Mouse (Mus musculus): ENCODE measurements at regions not wholly inside any gene's neighbourhood (a gene's known extent, or its start where the extent isn't known, plus 50 kb on each side); places are given as distances from the start of the nearest gene placed in this dataset.

GRCm38 (mm10) chr2:147690506-147691208 is 328.9 kb downstream of the Pax1 start:
- DNase-seq: no peak

DNA sequence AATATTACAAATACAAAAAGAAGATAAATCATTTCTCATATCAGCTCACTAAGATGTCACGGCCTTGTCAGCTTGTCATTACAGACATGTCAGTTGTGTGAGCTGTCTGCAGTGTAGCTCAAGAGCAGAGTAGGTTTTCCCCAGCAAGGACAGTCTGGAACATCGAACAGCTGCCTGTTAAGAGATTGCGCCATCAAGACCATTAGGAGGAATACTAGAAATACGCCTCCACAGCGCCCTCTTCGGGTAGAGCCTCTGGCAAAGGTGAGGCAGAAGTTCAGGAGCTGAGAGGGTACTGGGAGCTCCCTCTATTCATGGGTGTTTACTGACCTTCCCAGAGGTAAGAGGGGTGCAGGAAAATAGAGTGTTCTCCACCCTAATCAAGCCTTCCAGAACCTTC is 327.0 kb downstream of the Pax1 start:
- peak; percentile 59 for DNase-seq

GRCm38 (mm10) chr2:147656667-147657066 is 294.9 kb downstream of the Pax1 start:
- peak; percentile 56 for DNase-seq

- DNase-seq: no peak
Measured at GRCm38 (mm10) chr2:147650229-147650628, 288.5 kb downstream of the Pax1 start.

GRCm38 (mm10) chr2:147647972-147648371 is 286.2 kb downstream of the Pax1 start:
- peak; percentile 8 for DNase-seq

GRCm38 (mm10) chr2:147647506-147647905 is 285.8 kb downstream of the Pax1 start:
- peak; percentile 12 for DNase-seq

- no peak for DNase-seq
Measured at GRCm38 (mm10) chr2:147637882-147638281, 276.2 kb downstream of the Pax1 start.

- DNase-seq: no peak
Measured at GRCm38 (mm10) chr2:147632737-147633136, 271.0 kb downstream of the Pax1 start.

DNA sequence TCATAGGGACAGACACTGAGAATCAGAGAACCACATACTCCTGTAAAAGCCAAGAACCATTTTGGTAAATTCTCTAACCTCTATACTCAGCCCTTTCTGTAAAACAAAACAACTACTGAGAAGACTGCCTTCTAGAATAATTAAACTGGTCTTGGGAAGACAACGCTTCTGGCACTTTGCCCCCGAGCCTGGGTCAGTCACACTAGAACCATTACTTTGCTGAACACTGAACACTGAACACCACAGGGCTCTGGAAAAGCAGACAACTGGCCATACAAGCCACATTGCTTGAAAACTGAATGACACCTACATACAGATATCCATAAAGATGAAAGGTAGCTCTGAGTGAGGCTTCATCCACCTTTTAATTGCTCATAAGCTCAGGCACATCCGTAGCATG is 268.0 kb downstream of the Pax1 start:
- DNase-seq: peak; percentile 28

- DNase-seq: no peak
Measured at GRCm38 (mm10) chr2:147627096-147627495, 265.4 kb downstream of the Pax1 start.

- DNase-seq: no peak
Measured at GRCm38 (mm10) chr2:147623116-147623515, 261.4 kb downstream of the Pax1 start.

GRCm38 (mm10) chr2:147617849-147618248 is 256.1 kb downstream of the Pax1 start:
- DNase-seq: no peak

- DNase-seq: no peak
Measured at GRCm38 (mm10) chr2:147610343-147610742, 248.6 kb downstream of the Pax1 start.

- no peak for DNase-seq
Measured at GRCm38 (mm10) chr2:147601639-147602038, 239.9 kb downstream of the Pax1 start.

- no peak for DNase-seq
Measured at GRCm38 (mm10) chr2:147572413-147572812, 210.7 kb downstream of the Pax1 start.

DNA sequence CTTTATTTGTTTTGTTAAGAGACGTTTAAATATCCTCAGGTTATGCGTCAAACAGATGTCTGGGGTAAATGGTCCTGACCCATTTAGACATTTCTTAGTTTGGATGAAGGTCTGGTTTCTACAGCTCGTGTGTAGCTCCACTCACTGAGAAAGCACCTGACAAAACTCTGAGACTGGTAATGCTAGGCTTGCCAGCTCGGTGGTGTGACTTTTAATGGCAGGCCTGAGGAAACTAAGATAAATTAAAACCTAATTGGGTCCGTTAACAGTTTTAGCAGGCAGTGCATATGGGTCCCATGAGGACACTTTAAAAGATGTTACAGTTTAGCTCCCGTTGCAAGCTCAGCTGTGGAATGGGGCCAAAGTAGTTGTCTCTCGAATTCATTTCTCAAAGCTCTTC is 199.5 kb downstream of the Pax1 start:
- DNase-seq: no peak

GRCm38 (mm10) chr2:147560426-147561155 is 198.9 kb downstream of the Pax1 start:
- no peak for DNase-seq

GRCm38 (mm10) chr2:147529161-147529560 is 167.4 kb downstream of the Pax1 start:
- DNase-seq: no peak

GRCm38 (mm10) chr2:147515436-147515835 is 153.7 kb downstream of the Pax1 start:
- DNase-seq: peak; percentile 7

DNA sequence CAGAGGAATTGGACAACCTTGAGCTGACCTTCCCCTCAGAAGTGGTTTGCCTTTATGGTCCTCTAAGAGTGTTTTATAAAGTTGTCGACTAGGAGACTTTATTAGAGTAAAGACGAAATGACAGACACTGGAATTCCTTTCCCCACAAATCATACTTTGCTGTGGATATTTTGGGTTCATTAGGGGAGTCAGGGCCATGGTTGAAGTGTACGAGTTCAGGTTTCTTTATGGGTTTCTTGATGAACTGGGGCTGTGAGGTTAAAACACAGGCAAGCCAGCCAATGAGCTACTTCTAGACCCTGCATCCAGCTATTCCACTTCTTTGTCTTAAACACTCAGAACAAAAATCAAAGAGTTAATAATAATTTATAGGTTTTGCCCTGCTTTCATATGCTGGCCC is 153.0 kb downstream of the Pax1 start:
- DNase-seq: no peak

DNA sequence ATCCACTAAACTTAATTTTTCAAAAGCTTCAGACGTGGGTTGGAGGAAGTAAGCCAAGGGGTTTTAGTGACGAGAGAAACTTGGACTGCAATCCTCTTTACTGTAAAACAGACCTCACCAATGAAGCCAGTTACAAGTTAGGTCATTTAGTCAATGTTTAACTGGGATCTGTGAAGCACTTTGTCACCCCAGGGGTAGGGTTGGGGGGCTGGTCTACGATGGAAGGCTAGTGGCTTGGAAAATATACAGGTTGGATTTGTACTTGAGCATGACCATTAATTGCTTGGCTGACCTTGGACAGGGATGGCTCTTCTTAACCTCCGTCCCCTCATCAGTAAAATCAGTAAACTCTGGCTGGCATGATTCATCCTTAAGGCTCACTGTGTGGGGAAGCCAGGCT is 142.2 kb downstream of the Pax1 start:
- DNase-seq: no peak

DNA sequence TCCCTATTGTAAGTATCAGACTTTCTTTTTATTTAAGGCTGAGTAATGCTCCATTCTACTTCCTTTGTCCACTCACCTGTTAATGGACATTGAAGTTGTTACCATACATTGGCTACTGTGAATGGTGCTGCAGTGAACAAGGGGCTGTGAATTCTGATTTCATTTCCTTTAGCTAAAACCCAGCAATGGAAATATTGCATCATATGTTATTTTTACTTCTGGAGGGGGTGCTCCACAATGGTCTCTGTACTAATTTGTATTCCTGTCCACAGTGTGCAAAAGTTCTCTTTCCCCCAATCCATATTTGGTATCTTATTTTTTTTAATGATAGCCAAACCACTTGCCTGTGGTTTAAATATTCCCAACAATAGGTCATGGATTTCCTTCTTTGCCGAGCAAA is 137.0 kb downstream of the Pax1 start:
- no peak for DNase-seq

DNA sequence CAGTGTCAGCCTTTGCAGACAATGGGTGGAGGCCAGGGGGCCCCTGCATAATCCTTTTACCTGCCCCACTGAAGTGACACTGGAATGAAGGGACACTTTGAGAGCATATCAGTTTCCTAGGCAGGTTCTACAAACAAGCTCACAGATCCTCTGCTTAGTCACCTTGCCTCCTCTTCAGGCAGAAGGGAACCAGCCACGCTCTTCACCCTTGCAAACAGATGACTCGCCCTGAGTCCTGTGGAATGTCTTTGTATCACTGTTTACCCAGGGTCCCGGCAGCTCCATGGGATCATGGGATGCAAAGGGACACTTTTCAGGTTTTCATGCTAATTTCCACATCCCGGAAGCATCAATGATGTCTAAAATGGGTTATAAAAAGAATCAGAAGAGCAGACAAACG is 94.2 kb downstream of the Pax1 start:
- no peak for DNase-seq

Measured in kidney, postnatal 10 days (tissue).